Mouse (Mus musculus) liver, adult 2 months (tissue): ENCODE results near the gene Ptprm. TPM values are rescaled to one million over a fixed set of nuclear protein-coding genes. Genes with fewer than 3 reads are reported as not detected.

Experiments used
- DNase-seq: peaks from one replicate; pipeline ENCODE4 v3.0.0-alpha.2; 2011; ENCODE audit warnings: low read depth, low spot score; ENCODE audit errors: extremely low read depth
- H3K27ac ChIP-seq: fragments of 200-500 bp; replicated peaks from 2 replicates; pipeline ENCODE4 v1.5.1; 2012; ENCODE audit warnings: low read depth, mild to moderate bottlenecking, control low read depth, inconsistent platforms, low read length; ENCODE audit not compliant: insufficient read depth
- H3K27me3 ChIP-seq: fragments of 200-500 bp; 2 replicates; pipeline ENCODE4 v1.6.1; 2012; ENCODE audit warnings: mild to moderate bottlenecking, moderate library complexity, low read length, inconsistent platforms; ENCODE audit not compliant: control insufficient read depth, insufficient read depth
- H3K36me3 ChIP-seq: fragments of 200-500 bp; 2 replicates; pipeline ENCODE4 v1.6.1; 2012; ENCODE audit warnings: low read length, inconsistent platforms; ENCODE audit not compliant: control insufficient read depth, insufficient read depth
- H3K4me1 ChIP-seq: fragments of 200-500 bp; 2 replicates; pipeline ENCODE4 v1.6.1; 2011; ENCODE audit warnings: low read length; ENCODE audit not compliant: control insufficient read depth, insufficient read depth
- H3K4me3 ChIP-seq: fragments of 200-500 bp; 2 replicates; pipeline ENCODE4 v1.5.1; 2011; ENCODE audit warnings: low read depth, mild to moderate bottlenecking, control low read depth, low read length, moderate library complexity; ENCODE audit not compliant: insufficient read depth
- H3K79me2 ChIP-seq: fragments of 200-500 bp; 2 replicates; pipeline ENCODE4 v1.6.1; 2012; ENCODE audit warnings: inconsistent platforms, mild to moderate bottlenecking, low read length, moderate library complexity; ENCODE audit not compliant: control insufficient read depth, insufficient read depth
- H3K9ac ChIP-seq: fragments of 200-500 bp; 2 replicates; pipeline ENCODE4 v1.6.1; 2012; ENCODE audit warnings: low read depth, mild to moderate bottlenecking, control low read depth, inconsistent platforms, low read length
- CTCF ChIP-seq: fragments of 200-500 bp; IDR thresholded peaks from 2 replicates; pipeline ENCODE4 v1.5.1; 2011; ENCODE audit warnings: low read depth, low read length, control low read depth
- POLR2A ChIP-seq: fragments of 200-500 bp; IDR thresholded peaks from 2 replicates; pipeline ENCODE4 v1.6.1; 2011; ENCODE audit warnings: low read length, control low read depth; ENCODE audit not compliant: insufficient read depth; ENCODE audit errors: extremely low read depth
- WGBS: fragments of 180-500 bp; shearing (Covaris S2); methylation state at CpG from one replicate; pipeline ENCODE4 v1.1.7; 2018; 5-methylcytosine and 5-hydroxymethylcytosine counted together
- polyA plus RNA-seq: library from polyadenylated mRNA; depleted of rRNA; stranded (reverse); fragments of >200 nt; gene quantifications from 2 replicates; pipeline ENCODE4 v1.2.3, GENCODE M21; 2012
- total RNA-seq: library from RNA; depleted of rRNA; stranded (reverse); fragments of >200 nt; gene quantifications from 2 replicates; pipeline ENCODE4 v1.2.3, GENCODE M21; 2014

Gene Ptprm
- total and polyA plus RNA-seq, 2 experiments = 0.78 to 3.3 TPM

GRCm38 (mm10) chr17:67213711-67214110 lies 140.5 kb downstream of the Ptprm start:
- Histone ChIP-seq H3K4me1 (no peaks in the 10 kb centered on the region; the same call in 1 of the 2 replicates), H3K36me3 (no peaks in the 10 kb centered on the region), H3K4me3 (no peak overlapping the region), H3K9ac (no peak overlapping the region), H3K27me3 (no peaks in the 10 kb centered on the region), H3K79me2 (no peaks in the 10 kb centered on the region), H3K27ac (no peak overlapping the region)
- TF ChIP-seq POLR2A (no peak), CTCF (no peak)
- no peak for DNase-seq
- WGBS = 55% methylated on average over 3 of the region's 3 CpGs

GRCm38 (mm10) chr17:67209676-67210344 lies 144.4 kb downstream of the Ptprm start:
- Histone ChIP-seq H3K27ac (no peak overlapping the region), H3K4me3 (no peak overlapping the region), H3K9ac (no peak overlapping the region), H3K27me3 (no peaks in the 10 kb centered on the region), H3K36me3 (no peaks in the 10 kb centered on the region), H3K79me2 (no peaks in the 10 kb centered on the region), H3K4me1 (no peaks in the 10 kb centered on the region; the same call in 1 of the 2 replicates)
- DNase-seq = no peak
- WGBS = 40% methylated on average over 8 of the region's 8 CpGs
- TF ChIP-seq CTCF (no peak), POLR2A (no peak)

GRCm38 (mm10) chr17:67208600-67208999 lies 145.7 kb downstream of the Ptprm start:
- TF ChIP-seq CTCF (no peak), POLR2A (no peak)

DNA sequence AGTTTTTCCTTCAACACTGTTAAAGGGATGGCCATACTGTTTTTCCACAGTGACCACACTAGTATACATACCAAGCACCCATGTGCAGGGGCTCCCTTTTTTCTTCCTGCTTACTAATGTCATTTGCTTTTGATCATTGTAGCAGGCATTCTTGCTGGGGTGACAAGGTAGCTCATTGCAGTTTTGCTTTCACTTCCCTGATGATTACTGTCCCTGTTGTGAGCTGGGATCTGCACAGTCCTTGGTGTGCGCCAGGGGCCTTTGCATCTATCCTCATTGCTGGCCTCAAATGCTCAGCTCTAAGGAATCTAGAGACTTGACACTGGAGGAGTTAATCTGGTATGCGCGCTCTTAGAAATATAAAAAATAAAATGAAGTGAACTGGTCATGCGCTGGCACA lies 147.3 kb downstream of the Ptprm start:
- H3K27me3 ChIP-seq = no peaks in the 10 kb centered on the region
- DNase-seq = no peak
- no peak overlapping the region for H3K4me3 ChIP-seq

More at GRCm38 (mm10) chr17:67208600-67208999, 145.7 kb downstream of the Ptprm start:
- Histone ChIP-seq H3K36me3 (no peaks in the 10 kb centered on the region), H3K4me3 (no peak overlapping the region), H3K27ac (no peak overlapping the region), H3K4me1 (no peaks in the 10 kb centered on the region; the same call in 1 of the 2 replicates), H3K27me3 (no peaks in the 10 kb centered on the region), H3K9ac (no peak overlapping the region), H3K79me2 (no peaks in the 10 kb centered on the region)
- 88% methylated on average over 5 of the region's 5 CpGs for WGBS
- DNase-seq = no peak

DNA sequence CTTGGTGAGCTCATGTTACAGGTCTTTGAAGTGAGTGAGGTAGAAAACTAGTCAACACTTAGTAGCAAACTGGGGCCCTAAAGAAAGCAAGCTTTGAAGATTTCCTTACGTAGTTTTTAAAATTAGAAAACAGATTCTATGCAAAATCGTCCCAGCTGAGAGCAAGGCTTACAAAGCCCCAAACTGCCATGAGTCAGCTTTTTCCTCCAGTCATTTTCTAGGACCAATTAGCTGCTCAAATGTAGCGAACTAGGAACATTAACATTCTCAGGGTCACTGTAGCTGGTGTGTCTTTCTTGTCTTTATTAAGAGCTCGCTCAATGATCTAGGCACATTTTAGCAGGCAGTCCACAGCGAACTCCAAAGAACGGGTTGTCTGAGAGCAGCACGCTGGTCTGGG lies 153.1 kb downstream of the Ptprm start:
- no peak overlapping the region for H3K9ac ChIP-seq
- H3K4me3 ChIP-seq = no peak overlapping the region
- WGBS = 74% methylated on average over 7 of the region's 7 CpGs
- no peak for DNase-seq
- TF ChIP-seq CTCF (no peak), POLR2A (no peak)
- no peaks in the 10 kb centered on the region for H3K79me2 ChIP-seq
- no peaks in the 10 kb centered on the region; the same call in 1 of the 2 replicates for H3K27me3 ChIP-seq
- H3K36me3 ChIP-seq = no peaks in the 10 kb centered on the region
- no peaks in the 10 kb centered on the region for H3K4me1 ChIP-seq
- H3K27ac ChIP-seq = no peak overlapping the region

More for the DNA sequence above, 147.3 kb downstream of the Ptprm start:
- H3K9ac ChIP-seq = no peak overlapping the region
- H3K4me1 ChIP-seq = no peaks in the 10 kb centered on the region
- no peaks in the 10 kb centered on the region for H3K79me2 ChIP-seq
- H3K36me3 ChIP-seq = no peaks in the 10 kb centered on the region
- 89% methylated on average over 4 of the region's 4 CpGs for WGBS
- no peak overlapping the region for H3K27ac ChIP-seq
- TF ChIP-seq CTCF = no peak
- no peak for TF ChIP-seq POLR2A

DNA sequence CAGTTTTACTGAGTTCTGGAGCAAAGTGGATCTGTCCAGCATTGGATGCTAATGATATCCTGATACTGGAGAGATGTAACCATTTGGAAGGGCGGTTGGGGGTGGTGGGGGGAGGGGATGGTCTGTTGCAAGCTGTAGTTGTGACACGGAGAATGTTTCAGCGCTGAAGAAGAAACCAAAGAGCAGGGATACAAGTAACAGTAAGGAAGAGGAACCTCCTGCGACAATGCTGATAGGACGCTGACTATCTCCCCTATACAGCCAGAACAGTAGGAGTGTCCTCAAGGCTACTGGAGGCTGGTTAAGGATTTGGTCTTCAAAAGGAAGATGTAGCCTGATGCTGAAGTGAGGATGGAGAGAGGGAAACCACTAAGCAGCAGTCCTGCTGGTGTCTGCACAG lies 160.5 kb downstream of the Ptprm start:
- Histone ChIP-seq H3K27ac (no peak overlapping the region), H3K9ac (no peak overlapping the region), H3K79me2 (no peaks in the 10 kb centered on the region), H3K27me3 (no peaks in the 10 kb centered on the region; the same call in 1 of the 2 replicates), H3K4me3 (no peak overlapping the region), H3K36me3 (no peaks in the 10 kb centered on the region), H3K4me1 (no peaks in the 10 kb centered on the region)
- no peak for TF ChIP-seq POLR2A
- TF ChIP-seq CTCF = no peak
- WGBS = 68% methylated on average over 5 of the region's 5 CpGs
- no peak for DNase-seq
